Mouse (Mus musculus) left cerebral cortex, postnatal 25 days (tissue): Measurements from ENCODE around the gene A330070K13Rik. TPM values are rescaled to one million over a fixed set of nuclear protein-coding genes. Genes with fewer than 3 reads are reported as not detected.

ENCODE experiments used
- DNase-seq, 2 experiments: peaks; one replicate each; pipeline ENCODE4 v3.0.0; 2022; ENCODE audit warnings: low spot score in 2 of 2, mixed read lengths in 1 of 2
- intact Hi-C: fragments of 180-260 bp; cut with DNase I; formaldehyde crosslinking; loops from one replicate; pipeline ENCODE4 v1.15.1; 2025
- total RNA-seq, 2 experiments: library from RNA; stranded (reverse); gene quantifications; 2 replicates each; pipeline ENCODE4 v1.2.3; 2021

A330070K13Rik gene
- total RNA-seq = 1 to 10 TPM; 1.1 to 1.6 TPM

DNA sequence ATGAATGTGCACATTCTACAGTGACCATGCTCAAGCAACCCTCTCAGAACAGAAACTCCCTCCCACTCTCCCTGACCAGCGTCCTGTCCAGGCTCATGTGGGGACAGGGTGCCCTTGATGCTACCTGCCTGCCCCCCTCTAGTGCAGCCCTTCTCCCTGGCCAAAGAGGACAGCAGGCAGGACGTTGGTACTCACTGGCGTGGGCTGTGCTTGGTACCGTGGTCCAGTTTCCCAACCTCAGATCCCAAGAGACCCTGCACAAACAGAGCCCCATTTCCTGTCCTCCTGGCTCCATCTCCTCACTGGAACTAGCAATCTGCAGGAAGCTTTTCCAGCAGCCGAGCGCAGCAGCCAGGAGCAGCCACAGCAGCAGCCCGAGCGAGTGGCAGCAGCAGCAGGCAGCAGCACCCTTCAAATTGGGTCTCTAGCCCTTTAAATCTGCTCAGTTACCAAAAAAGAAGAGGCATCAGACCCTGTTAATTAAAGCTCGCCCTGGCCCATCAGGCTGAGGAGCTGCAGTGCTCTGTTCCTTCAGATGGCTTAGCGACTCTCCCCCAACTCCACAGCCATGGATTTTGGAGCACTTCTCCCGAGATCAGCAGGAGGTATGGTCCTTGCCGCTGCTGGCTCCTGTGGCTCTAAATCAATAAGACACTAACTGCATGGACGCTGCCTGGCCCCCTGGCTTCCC is at the start of gene A330070K13Rik:
Gene A330070K13Rik (minus strand): TSS at position 410 of the 691 bp plus-strand sequence.
- peak; percentile 45 to 52 for DNase-seq
- intact Hi-C loops = no loop called here

DNA sequence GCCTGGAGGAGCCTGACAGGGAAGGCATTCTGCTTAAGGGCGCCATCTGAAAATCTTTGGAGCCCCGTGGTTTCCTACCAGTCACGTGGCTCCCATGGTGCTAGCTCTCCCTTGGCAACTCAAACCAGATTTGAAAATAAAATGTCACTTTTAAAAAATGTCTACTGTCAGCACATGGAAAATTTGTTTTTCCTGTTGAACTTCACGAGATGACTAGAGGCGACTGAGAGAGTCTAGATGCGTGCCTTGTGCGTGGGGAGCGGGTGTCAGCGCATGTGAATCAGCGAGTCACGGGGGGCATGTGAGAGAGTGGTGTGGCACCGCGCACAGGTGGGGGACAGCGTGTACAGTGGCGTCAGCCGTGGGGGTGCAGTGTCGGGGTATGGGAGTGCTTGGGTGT is 27.1 kb upstream of the A330070K13Rik start:
- intact Hi-C loops = no loop called here
- peak; percentile 38 to 46 for DNase-seq

DNA sequence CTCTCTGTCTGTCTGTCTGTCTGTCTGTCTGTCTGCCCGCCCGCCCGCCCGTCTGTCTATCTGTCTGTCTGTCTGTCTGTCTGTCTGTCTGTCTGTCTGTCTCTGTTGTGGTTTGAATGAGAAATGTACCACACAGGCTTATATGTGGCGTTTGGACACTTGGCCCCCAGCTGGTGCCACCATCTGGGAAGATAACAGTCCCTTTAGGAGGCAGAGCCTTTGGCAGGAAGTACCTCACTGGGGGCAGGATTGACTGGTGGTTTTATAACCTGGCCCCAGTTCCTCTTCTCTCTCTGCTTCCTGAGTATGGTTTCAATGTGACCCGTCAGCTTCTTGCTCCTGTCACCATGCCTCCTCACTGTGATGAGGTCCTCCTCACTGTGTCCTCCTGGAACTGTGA is 25.3 kb upstream of the A330070K13Rik start:
- no peak for DNase-seq
- intact Hi-C loops = no loop called here

DNA sequence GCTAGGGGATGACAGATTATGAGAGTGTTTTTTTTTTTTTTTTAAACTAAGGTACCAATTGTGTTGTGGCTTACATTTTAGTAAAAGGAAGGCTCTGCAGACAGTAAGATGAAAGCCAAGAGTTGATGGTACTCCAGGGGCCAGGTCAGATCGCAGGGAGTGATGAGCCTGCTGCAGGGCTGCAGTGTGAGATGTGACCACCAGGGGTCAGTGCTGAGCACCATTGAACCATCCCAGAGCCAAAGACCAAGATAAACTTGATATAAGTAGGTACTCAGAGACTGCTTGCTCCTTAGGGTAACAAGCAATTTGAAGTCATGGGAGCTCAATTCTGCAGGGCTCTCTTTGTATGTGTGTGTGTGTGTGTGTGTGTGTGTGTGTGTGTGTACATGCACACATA is 20.8 kb upstream of the A330070K13Rik start:
- intact Hi-C loops = loop anchor here (1.0 kb wide), 1 partner anchor 448 kb away; no protein-coding TSS in a partner anchor
- DNase-seq = peak; percentile 54 to 55

DNA sequence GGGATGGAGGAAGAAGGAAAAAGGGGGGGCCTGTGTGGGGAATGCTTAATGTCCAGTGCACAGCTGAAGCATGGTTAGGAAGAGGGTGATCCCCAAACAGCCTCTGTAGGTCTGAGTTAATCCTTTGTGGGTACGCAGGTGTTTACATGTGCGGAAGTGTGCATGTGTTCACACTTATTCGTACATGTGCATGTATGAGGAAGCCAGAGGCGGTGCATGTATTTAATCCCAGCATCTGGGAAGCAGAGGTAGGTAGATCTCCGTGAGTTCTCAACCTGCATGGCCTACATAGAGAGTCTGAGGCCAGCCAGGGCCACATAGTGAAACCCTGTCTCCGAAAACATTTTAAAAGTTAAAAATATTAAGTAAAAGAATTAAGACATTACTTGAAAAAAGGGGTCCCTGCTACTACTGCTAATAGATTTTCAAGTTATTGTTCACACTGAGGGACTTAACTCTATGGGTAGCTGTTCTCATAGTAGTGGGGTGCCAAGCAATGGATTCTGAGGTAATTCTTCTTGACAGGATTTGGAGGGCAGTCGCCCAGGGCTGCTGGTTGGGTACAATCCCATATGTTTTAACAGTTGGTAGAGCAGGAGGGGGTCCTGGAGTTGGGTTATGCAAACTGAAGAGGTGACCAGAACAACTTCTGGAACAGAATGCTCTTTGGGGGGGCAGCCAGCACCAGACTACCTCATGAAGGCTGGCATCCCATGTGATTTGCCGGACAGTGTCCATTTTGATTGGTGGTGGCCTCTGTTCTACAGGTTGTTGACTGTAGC is 15.9 kb upstream of the A330070K13Rik start:
- intact Hi-C loops = no loop called here
- DNase-seq = no peak

DNA sequence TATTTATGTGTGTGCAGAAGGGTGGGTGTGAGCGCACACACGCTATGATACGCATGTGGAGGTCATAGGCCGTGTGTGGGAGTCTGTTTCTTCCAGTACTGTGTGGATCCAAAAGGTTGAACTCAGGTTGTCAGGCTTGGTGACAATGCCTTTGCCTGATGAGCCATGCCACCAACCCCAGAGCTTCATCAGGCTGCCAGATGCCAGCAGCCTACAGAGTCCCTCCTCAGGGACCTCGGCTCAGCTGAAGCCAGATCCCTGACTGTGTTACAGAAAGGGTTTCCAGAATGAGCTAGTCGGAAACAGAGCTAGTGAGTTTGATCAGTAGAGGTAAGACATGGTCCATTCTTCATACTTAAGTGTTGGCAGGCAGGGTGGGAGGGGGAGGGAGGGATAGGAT is 10.7 kb upstream of the A330070K13Rik start:
- intact Hi-C loops = no loop called here
- DNase-seq = no peak

DNA sequence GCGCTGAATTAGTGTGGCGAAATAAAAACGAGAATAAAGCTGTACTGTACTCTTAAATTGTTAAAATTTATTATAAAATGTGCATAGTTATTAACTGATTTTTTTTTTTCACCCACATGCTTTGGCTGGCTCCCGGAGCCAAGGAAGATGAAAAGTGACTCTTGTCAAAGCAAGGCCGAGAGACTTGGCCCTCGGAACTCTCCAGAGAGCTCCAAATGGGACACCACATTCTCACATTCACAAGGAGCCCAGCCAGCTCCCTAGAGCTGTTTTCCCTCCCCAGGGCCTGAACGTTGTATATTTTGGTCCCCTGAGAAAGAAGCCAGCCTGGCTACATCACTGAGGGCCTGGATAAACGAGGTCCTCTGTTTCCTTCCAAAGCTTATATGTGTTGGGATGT is 10.0 kb upstream of the A330070K13Rik start:
- intact Hi-C loops = no loop called here
- DNase-seq = no peak

DNA sequence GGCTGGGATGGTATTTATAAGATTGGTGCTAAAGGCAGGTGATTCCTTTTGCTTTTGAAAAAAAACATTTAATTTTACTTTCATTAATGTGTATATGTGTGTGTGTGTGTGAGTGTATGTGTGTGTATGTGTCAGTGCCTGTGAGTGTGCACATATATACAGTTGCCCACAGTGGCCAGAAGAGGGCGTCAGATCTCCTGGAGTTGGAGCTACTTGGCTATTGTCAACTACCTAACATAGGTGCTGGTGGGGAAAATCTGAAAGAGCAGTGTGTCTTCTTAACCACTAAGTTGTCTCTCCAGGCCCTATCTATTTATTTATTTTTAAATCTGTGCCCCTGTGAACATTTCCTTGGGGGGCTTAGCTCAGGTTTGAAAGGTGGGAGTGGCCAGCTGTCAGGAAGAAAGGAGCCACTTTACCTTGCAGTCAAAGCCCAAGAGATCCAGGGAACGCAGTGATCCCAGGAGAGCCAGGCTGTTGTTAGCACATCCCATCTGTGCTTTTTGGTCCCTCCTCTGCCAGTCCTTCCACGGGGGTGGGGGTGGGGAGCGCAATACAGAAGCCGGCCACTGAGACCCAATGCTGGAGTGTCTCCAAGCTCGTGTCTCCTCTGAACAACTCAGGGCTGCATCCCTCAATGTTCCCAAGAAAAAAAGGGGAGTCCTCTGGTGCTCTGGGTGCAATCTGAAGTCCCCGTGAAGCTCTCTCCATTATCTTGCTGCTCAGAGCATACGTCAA is 9.4 kb upstream of the A330070K13Rik start:
- no peak for DNase-seq

DNA sequence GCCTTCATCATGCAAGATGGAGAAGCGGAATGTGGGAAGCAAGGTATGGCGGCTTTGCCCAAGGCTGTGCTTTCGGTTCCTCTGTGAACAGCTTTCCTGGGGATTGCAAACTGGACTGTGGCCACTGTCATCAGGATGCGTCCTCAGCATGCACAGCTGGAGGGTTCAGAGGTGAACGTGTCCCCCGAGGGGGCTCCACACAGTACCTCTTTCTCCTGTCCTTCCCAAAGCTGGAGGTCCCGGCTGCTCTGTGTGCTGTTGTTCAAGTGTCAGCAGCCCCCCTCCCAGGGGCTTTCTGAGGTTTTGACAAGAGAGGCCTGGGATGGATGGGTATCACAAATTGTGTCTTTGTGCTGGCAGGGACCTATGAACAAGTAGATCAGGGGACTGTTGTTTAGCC is 2.0 kb upstream of the A330070K13Rik start:
- DNase-seq = no peak
- intact Hi-C loops = no loop called here

More for the DNA sequence above, 9.4 kb upstream of the A330070K13Rik start:
- intact Hi-C loops = no loop called here

DNA sequence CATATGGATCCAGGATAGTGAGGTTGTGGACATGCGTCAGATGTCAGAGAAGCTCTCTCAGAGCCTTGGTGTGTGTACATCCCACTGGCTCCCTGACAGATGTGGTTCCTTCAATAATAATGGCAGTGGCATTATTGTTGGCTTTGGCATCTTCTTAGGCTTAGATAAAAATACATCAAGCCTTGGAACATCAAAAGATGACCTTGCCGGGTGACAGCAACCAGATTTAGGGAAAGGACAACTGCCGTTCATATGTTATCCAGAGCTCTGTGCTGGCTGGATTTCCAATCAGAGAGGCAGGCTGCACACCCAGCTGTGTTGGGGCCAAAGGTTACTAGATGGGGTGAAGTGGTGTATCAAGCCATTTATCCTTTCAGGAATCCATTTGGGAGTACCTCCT is 9.0 kb downstream of the A330070K13Rik start:
- no peak for DNase-seq
- intact Hi-C loops = no loop called here

DNA sequence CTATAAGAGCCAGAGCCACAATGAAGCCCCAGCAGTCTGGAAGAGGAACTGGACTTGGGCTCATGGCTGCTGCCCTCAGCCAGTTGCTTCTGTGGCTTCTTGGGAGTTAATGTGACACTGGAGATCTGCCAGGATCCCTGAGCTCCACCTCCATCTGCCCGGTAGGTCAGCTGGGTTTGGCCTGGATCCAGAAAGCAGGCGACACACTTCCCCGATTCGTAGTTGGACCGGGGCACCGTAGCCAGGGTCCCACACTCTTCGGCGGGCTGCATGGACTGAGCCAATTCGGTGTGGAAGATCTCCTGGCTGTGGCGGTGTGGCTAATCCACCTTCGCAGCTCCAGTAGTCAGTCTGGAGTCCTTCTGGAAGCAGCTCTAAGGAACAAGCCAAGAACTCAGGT is 15.2 kb downstream of the A330070K13Rik start, which contains the start of gene Caln1:
Gene Caln1 (plus strand): TSS at position 219 of the 400 bp plus-strand sequence.
- DNase-seq = no peak
- intact Hi-C loops = no loop called here

DNA sequence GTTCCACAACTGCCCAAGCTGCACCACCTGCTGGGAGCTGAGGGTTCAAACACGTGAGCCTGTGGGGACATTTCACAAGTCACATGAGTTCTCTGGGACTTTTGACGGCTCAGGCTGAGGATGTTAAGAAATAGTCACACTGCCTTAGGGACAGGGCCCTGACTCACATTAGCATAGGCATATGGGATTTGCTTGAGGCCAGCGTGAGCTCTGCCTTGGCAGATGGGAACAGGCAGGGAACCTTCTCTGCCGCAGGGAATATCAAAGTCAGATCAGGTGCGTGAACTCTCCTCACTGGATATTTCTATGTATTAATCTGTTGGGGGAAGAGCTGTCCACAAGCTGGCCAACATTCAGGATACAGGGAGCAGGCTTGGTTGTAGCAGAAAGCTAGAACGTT is 16.2 kb downstream of the A330070K13Rik start:
- no peak for DNase-seq
- intact Hi-C loops = no loop called here

DNA sequence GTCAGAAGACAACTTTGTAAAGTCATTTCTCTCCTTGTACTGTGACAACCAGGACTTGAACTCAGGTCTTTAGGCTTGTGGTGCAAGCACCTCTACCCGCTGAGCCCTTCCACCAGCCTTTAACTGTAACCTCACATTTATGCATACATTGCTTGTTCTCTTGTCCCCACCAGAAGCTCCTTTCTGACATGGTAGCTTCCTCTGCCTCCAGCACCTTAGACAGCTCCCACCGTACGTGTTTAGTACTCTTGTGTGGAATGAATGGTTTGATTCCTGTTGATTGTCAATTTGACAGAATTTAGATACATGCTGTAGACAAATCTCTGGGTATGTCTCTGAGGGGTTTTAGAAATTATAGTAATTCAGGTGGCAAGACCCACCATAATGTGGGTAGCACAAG is 20.7 kb downstream of the A330070K13Rik start:
- intact Hi-C loops = no loop called here
- DNase-seq = no peak

DNA sequence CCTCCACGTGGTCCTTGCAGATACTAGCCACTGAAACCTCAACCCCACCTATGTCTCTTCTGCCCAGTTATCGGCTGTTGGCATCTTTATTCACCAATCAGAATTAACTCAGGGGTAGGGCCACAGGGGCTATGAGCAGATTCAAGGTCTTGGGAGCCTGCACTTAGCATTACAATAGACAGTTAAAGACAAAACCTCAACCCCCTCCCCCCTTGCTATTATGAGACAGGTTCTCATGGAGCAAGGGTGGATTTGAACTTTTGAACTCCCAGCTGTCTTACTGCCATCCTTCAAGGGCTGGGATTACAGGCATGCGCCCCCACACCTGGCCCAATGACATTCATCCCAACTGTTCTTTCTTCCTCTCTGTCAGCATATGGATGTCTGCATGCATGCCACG is 21.3 kb downstream of the A330070K13Rik start:
- intact Hi-C loops = no loop called here
- DNase-seq = no peak

DNA sequence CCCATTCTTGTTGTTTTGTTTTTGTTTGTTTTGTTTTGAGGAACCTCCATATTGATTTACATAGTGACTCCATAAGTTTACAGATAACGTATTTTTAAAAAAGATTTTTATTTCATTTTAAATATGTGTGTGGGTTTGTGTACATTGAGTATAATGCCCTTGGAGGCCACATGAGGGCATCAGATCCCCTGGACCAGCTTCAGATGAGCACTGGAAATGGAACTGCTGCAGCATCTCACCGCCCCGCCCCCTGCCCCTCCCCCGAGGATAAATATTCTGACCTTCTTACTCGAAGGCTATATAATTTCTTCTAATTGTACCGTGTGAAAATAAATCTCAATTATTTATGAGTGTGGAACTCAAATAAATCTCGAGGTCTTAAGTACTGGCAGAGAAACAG is 29.2 kb downstream of the A330070K13Rik start:
- DNase-seq = no peak
- intact Hi-C loops = no loop called here

DNA sequence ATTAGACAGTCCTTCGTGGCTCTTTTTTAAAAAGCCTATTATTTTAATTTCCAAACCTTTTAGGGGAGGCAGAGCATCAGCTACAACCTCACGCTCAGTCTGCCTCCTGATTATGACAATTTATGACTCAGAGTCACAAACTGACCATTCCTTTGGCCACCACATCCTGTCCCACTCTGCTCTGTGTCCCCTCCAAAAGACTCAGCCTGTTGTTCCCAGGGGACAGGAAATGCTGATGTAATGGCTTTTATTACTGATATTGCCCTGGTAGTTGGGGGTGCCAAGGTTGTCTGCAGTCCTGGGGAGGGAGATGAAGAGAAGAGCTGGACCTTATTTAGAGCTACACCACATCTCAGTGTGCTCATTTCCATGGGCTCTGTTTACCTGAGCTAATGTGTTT is 38.6 kb downstream of the A330070K13Rik start:
- intact Hi-C loops = no loop called here

DNA sequence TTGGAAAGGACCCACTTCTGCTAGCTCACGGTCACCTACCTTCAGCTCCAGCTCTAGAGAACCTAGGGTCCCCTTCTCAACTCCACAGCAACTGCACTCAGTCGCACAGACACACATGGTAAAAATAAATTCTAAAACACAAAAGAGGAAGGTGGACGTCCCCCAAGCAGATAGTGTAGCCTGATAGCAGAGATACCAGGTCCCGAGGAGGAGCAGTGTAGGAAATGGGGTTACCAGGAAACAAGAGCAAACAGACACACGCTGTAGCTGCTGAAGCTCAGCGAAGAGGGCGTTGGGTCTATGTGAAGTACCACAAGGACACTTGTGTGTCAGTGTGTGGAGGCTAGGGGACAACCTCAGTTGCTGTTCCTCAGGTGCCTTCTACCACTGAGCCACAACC is 39.4 kb downstream of the A330070K13Rik start:
- intact Hi-C loops = no loop called here

More for the DNA sequence above, 38.6 kb downstream of the A330070K13Rik start:
- no peak for DNase-seq

DNA sequence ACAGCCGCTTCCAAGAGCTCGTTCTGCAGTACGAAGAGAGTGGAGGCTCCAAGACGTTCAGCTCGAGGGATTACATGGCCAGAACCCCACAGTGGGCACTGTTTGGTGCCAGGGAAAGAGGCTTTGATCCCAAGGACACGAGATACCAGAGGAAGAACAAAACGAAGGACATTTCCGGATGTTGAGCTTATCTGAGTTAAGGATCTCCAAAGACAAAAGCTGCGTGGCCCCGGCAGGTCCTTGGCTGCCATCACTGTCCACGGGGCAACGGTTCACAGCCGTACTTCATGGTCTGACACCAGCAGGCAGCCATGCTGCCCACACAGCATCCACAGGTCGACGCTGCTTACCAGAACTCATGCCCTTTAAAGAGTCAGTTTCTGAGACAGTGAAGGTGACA is 43.8 kb downstream of the A330070K13Rik start:
- no peak for DNase-seq
- intact Hi-C loops = no loop called here

More for the DNA sequence above, 39.4 kb downstream of the A330070K13Rik start:
- no peak for DNase-seq

DNA sequence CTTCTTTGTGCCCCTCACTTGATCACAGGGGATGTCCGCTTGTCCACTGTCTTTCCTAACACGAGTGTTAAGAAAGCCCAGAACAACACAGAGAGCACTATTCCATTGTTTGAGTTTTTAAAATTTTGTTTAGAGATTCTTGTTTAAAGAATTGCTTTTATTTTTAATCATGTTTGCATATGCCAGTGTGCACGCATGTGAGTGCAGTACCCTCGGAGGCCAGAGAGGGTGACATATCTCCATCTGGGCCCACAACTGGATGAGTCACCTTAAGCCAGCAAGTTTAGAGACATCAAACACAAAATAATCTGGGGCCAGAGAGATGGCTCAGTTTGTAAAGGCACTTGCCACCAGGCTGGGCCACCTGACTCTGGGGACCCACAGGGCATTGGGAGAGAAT is 49.0 kb downstream of the A330070K13Rik start:
- intact Hi-C loops = no loop called here
- DNase-seq = no peak

DNA sequence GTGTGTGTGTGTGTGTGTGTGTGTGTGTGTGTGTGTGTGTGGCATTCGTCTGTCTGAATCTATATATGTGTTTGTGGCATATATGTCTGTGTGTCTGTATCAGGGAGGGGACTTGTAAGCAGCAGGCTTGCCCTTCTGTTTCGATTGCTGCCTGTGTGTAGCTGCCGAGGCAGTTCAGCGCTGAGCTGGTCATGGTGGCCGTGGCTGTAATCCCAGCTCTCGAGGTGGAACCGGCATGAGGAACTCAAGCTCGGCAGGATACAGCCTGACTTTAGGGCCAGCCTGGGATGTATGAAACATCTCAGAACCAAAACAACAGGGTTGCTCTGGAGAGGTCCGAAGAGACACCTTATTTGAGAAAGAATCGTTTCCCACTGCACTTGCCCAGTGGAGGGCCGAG is 50.5 kb downstream of the A330070K13Rik start:
- DNase-seq = no peak
- intact Hi-C loops = no loop called here
